Mouse (Mus musculus) megakaryocyte, embryonic 14.5 days (primary cell): ENCODE measurements around the gene Themis. TPM values are rescaled to one million over a fixed set of nuclear protein-coding genes. Genes with fewer than 3 reads are reported as not detected.

Experiments used
- H3K27me3 ChIP-seq: replicated peaks from 2 replicates; pipeline ENCODE3; 2012; ENCODE audit warnings: inconsistent platforms
- H3K36me3 ChIP-seq: replicated peaks from 2 replicates; pipeline ENCODE3; 2012; ENCODE audit warnings: low read length, inconsistent platforms, mixed read lengths
- H3K4me1 ChIP-seq: 2 replicates; pipeline ENCODE4 v1.6.1; 2012; ENCODE audit warnings: inconsistent platforms
- H3K4me3 ChIP-seq: replicated peaks from 2 replicates; pipeline ENCODE3; 2012; ENCODE audit warnings: moderate library complexity, mild to moderate bottlenecking, inconsistent platforms
- H3K9me3 ChIP-seq: 2 replicates; pipeline ENCODE4 v1.6.1; 2012; ENCODE audit warnings: inconsistent platforms
- FLI1 ChIP-seq: IDR thresholded peaks from 2 replicates; pipeline ENCODE4 v1.6.1; 2012; ENCODE audit warnings: low read length, inconsistent platforms, mixed read lengths
- GATA1 ChIP-seq: IDR thresholded peaks from 3 replicates; pipeline ENCODE4 v1.6.1; 2012; ENCODE audit warnings: mixed read lengths, low read length, inconsistent platforms, borderline replicate concordance
- polyA plus RNA-seq: library from polyadenylated mRNA; stranded (reverse); fragments of >175 nt; gene quantifications from 2 replicates; pipeline ENCODE4 v1.2.3, GENCODE M21; 2012; ENCODE audit warnings: low replicate concordance; ENCODE audit not compliant: insufficient read depth

Gene Themis
- polyA plus RNA-seq, 1 experiment: not detected

DNA sequence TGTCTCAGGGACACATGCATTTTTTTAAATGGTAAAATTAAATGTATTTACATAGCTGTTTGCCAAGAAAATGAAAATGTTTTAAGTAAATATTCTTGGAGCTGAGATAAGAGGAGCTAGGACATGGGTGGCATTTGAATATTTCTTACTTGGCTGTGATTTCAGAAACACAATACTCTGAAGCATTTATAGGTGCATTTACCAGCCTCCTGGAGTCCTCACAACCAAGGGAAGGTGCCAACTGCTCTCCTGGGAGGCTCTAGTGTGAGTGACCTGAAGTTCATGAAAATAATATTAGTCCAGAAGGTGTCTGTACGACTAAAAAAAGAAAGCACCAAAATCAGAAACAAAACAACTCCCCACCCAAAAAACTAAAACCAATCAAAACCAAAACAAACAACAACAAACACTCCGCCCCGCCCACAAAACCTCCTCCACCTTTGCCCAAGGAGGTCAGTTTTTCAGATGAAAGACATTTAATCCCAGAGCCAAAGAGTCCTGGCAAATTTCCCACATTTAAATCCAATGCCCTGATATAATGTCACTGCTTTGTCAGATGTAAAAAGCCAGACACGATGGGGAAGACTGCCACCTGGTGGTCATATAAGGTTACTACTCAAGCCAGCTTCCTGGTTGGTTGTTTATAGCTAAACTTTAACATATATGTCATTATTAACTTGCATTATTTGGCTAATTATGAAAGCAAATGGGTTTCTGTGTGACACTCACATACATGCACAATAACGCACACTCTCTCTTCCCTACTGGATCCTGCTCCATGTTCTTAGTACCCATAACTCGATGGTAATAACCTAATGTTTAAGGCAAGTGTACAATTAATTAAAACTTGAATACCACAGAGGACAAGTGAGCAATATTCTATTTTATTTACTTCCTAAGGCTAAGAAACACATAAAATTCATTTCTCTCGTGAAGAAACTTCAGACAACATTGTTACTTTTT is 175.9 kb downstream of the Themis start:
- Histone ChIP-seq H3K36me3 (no peaks in the 10 kb centered on the region), H3K9me3 (no peaks in the 10 kb centered on the region), H3K27me3 (no peaks in the 10 kb centered on the region), H3K4me1 (peaks cover 4% of the 10 kb centered on the region), H3K4me3 (no peak overlapping the region)
- no peak for TF ChIP-seq GATA1
- TF ChIP-seq FLI1: no peak

- TF ChIP-seq GATA1 (no peak), FLI1 (no peak)
- H3K4me3 ChIP-seq: no peak overlapping the region
- no peaks in the 10 kb centered on the region for H3K36me3 ChIP-seq
- H3K9me3 ChIP-seq: no peaks in the 10 kb centered on the region
- H3K4me1 ChIP-seq: no peaks in the 10 kb centered on the region
- no peaks in the 10 kb centered on the region for H3K27me3 ChIP-seq
Observed at GRCm38 (mm10) chr10:28856154-28856553, 188.0 kb downstream of the Themis start.

GRCm38 (mm10) chr10:28870580-28871354 is 202.6 kb downstream of the Themis start:
- H3K27me3 ChIP-seq: no peaks in the 10 kb centered on the region
- no peaks in the 10 kb centered on the region for H3K4me1 ChIP-seq
- H3K36me3 ChIP-seq: no peaks in the 10 kb centered on the region
- no peaks in the 10 kb centered on the region for H3K9me3 ChIP-seq
- H3K4me3 ChIP-seq: no peak overlapping the region
- TF ChIP-seq GATA1: no peak
- TF ChIP-seq FLI1: no peak

GRCm38 (mm10) chr10:28874605-28875004 is 206.4 kb downstream of the Themis start:
- H3K4me1 ChIP-seq: no peaks in the 10 kb centered on the region
- no peaks in the 10 kb centered on the region for H3K27me3 ChIP-seq
- H3K4me3 ChIP-seq: no peak overlapping the region
- no peaks in the 10 kb centered on the region for H3K36me3 ChIP-seq
- TF ChIP-seq FLI1 (no peak), GATA1 (no peak)
- H3K9me3 ChIP-seq: no peaks in the 10 kb centered on the region

DNA sequence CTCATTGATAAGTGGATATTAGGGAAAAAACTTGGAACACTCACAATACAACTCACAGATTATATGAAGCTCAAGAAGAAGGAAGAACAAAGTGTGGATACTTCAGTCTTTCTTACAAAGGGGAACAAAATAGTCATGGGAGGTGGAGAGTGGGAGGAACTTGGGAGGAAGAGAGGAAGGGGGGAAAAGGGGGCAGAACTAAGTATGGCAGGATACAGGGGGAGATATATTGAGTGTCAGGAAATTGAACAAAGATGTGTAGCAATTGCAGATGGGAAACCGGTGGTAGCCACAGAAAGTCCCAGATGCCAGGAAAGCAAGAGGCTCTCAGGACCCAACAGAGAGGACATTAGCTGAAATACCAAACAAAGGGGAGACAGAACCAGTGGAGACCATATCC is 219.5 kb downstream of the Themis start:
- H3K27me3 ChIP-seq: no peaks in the 10 kb centered on the region
- H3K4me3 ChIP-seq: no peak overlapping the region
- TF ChIP-seq GATA1 (no peak), FLI1 (no peak)
- H3K4me1 ChIP-seq: no peaks in the 10 kb centered on the region
- no peaks in the 10 kb centered on the region for H3K9me3 ChIP-seq
- H3K36me3 ChIP-seq: no peaks in the 10 kb centered on the region

- TF ChIP-seq GATA1: no peak
- TF ChIP-seq FLI1: no peak
- no peaks in the 10 kb centered on the region for H3K4me1 ChIP-seq
Observed at GRCm38 (mm10) chr10:28890886-28891285, 222.7 kb downstream of the Themis start.

GRCm38 (mm10) chr10:28898351-28898750 is 230.2 kb downstream of the Themis start:
- H3K4me3 ChIP-seq: no peak overlapping the region
- H3K9me3 ChIP-seq: no peaks in the 10 kb centered on the region
- no peaks in the 10 kb centered on the region for H3K36me3 ChIP-seq
- TF ChIP-seq GATA1 (no peak), FLI1 (no peak)
- H3K4me1 ChIP-seq: no peaks in the 10 kb centered on the region
- H3K27me3 ChIP-seq: no peaks in the 10 kb centered on the region

More at GRCm38 (mm10) chr10:28890886-28891285, 222.7 kb downstream of the Themis start:
- Histone ChIP-seq H3K4me3 (no peak overlapping the region), H3K9me3 (no peaks in the 10 kb centered on the region), H3K27me3 (no peaks in the 10 kb centered on the region), H3K36me3 (no peaks in the 10 kb centered on the region)
